Mouse (Mus musculus): ENCODE results near the gene Agfg1.

The Agfg1 gene

DNA sequence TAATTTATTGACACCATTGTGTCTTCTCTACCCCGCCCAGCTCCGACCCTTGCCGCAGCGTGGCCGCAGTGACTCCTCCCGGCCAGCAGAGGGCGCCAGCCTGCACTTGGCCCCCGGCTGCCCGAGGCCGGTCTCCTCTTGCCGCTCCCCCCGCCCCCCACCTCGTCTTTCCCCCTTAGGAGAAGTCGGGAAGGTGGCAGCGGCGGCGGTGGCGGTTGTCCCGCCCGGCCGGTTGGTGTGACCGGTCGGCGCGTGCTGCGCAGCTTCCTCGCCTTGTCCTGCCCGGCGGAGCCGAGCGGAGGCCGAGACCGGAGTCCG lies at the start of gene Agfg1:
TSS of gene Agfg1 (plus strand) at position 188 of the 318 bp plus-strand sequence.
- WGBS, result under 1% methylated on average over 34 of the region's 34 CpGs

DNA sequence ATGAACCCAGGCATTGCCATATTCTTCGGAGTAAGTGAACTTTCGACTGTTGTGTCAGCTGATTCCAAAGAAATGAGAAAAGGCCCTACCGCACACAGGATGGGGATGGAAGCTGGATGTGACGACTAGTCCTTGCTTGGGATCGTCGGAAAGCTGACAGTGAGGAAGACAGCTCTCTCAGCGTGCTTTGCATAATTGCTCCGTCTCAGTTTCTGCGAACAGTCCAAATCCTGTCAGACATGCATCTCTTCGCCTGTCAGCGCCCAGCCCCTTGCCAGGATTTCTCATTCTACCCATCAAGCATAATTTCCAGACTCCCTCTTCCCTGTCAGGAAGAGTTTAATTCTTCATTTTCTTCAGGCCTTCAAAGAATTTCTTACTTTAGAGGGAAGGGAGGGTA lies 48.2 kb upstream of the Agfg1 start:
- WGBS, result 85% methylated on average over 11 of the region's 11 CpGs

- WGBS, result 94% methylated on average over 6 of the region's 6 CpGs
Observed at GRCm38 (mm10) chr1:82792238-82792637, 47.0 kb upstream of the Agfg1 start.

DNA sequence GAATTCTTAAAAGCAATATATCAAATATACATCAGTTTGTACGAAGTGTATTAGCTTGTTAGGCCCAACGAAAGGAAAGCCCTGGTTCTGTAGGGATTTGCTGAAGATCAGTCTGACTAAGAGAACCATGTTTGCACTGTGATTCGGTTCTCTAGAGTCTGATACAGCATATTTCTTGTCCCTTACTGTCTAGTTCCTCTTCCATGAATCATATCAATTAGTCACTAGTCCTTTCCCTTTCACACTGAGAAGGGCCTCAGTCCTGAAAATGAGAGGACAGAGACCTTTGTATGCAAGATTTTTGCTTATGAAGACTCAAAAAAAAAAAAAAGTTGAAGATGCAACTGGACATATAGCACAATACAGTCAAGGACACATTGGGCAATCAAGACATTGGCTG lies 46.2 kb upstream of the Agfg1 start:
- WGBS, result 86% methylated on average over 3 of the region's 3 CpGs

DNA sequence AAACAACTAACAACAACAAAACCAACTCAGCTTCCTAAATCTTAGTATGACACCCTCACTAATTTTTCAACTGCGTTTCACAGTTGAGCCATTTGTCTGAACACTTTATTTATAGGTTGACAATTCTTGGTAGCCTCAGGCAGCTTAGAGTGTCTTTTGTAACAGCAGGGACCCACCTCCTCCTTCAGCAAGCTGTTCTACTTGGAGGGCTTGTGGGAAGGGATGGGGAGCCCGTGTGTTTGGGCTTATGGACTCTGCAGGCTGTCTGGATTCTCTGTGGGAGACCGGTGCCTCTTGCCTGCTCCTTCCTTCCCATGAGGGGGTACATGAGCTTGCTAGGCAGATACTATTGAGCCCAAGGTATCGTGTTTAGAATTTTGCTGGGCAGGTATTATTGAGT lies 45.3 kb upstream of the Agfg1 start:
- WGBS, result 38% methylated on average over 4 of the region's 4 CpGs

GRCm38 (mm10) chr1:82795211-82795610 lies 44.1 kb upstream of the Agfg1 start:
- 83% methylated on average over 2 of the region's 2 CpGs for WGBS

GRCm38 (mm10) chr1:82795702-82796443 lies 43.4 kb upstream of the Agfg1 start:
- 51% methylated on average over 18 of the region's 18 CpGs for WGBS

DNA sequence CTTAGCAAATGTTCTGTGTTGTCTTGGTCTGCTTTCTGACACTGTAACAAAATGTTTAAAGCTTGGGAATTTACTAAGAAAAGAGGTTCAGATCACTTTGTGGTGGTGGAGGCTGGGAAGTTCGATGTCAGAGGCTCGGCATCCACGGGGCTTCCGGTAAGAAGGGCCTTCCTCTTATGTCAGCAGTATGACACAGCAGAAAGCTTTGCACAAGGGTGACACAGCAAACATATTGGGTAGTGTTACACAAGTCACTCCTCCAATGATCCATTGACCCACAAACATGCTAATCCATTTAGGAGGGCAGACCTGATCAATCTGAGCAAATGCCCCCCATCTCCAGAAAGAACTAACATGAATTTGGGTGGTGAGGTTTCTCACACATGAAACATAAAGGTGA lies 42.2 kb upstream of the Agfg1 start:
- WGBS, result 90% methylated on average over 4 of the region's 4 CpGs

DNA sequence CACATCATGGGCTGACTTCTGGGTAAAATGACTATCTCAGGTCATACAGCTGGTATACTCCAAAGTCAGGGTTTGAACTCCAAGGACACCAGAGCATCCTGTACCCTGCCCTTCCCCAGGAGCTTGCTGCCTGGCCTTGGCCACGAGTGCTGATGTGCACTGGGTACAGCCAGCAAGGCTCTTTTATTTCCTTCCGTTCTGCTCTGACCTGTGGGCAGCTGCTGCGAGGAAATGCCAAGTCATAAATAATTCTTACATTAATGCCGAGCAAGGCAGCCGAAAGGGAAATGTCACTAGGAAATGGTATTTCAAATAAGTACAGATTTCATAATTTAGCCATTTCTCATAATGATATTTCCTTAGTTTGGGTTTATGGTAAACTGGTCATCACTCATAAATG lies 41.0 kb upstream of the Agfg1 start:
- WGBS, result 65% methylated on average over 5 of the region's 5 CpGs

GRCm38 (mm10) chr1:82798922-82799321 lies 40.4 kb upstream of the Agfg1 start:
- 90% methylated on average over 4 of the region's 4 CpGs for WGBS

DNA sequence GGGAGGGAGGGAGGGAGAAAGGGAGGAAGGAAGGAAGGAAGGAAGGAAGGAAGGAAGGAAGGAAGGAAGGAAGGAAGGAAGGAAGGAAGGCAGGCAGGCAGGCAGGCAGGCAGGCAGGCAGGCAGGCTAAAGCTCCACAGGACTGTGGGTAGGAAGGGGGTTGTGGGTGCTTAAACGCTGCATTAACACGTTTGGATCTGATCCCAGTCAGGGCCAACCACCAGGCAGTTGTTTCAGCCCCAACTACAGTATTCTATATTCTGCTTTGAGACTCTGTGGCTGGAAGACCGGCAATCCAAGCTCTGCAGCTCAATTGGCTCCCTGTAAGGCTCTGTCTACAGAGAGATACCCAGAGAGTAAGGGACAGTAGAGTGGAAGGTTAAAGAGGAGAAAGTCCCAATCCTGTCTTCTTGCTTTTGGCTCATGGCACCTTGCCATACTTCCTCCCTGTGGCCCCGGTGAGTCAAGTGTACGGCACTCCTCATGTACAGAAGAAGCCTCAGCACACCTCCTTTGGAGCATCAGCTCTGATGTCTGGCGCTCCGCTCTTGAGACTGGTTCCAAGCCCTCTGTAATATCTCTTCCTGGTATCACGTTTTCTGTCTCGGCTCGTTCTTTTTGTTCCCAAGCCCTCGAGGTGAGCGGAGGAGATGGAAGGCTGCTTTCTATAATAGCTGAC lies 38.0 kb upstream of the Agfg1 start:
- 50% methylated on average over 12 of the region's 12 CpGs for WGBS

DNA sequence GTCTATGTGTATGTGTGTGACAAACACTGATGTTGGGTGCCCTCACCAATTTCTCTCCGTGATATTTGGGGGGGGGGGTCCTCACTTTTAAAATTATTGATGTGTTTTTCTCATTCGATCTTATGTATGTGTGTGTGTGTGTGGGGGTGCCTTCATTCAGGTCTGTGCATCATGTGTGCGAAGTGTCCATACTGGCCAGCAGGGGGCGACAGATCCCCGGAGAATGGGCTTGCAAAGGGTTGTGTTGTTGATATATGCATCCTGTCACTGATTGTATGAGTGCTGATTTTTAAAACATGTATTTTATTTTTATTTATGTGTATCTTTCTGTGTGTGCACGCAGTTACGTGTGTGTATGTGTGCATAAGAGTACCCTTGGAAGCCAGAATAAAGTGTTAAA lies 35.7 kb upstream of the Agfg1 start:
- WGBS, result 77% methylated on average over 7 of the region's 7 CpGs

DNA sequence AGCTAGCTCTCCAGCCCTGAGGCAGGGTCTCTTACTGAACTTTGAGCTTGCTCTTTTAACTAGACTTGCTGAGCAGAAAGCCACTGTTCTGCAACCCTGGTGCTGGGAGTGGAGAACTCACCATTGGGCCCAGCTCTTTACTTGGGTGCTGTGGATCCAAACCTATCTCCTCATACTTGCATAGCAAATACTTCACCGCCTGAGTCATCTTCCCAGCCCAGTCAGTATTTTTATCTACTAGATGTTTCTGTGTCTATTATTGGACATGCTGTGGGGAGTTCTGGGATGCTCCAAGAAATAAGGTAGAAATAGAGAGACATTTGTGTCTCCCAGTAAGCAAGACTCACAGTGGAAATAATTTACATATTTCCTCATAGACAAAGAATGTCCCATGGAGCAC lies 35.2 kb upstream of the Agfg1 start:
- WGBS, result 56% methylated on average over 1 of the region's 1 CpGs

- 57% methylated on average over 8 of the region's 8 CpGs for WGBS
Observed at GRCm38 (mm10) chr1:82806391-82806790, 32.9 kb upstream of the Agfg1 start.

GRCm38 (mm10) chr1:82807206-82807605 lies 32.1 kb upstream of the Agfg1 start:
- 77% methylated on average over 7 of the region's 7 CpGs for WGBS

DNA sequence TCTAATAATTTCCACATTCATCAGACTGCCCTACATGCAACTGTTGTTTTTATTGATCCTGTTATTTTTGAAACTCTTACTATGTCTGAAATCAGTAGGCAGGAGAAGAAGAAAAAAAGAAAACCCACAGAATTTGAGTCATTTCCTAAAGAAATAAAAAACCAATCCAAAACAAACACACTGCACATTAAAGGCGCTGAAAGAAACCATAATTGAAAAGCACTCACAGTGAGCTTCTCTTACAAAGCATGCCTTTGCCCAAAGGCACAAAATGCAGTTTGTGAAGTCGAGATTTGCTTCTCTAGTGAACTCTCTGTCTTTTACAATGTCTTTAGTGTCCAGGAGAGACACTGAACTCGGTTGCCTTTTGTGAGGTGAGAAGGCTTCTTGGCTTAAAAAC lies 30.7 kb upstream of the Agfg1 start:
- WGBS, result 58% methylated on average over 3 of the region's 3 CpGs

GRCm38 (mm10) chr1:82811766-82812165 lies 27.5 kb upstream of the Agfg1 start:
- 79% methylated on average over 1 of the region's 1 CpGs for WGBS

DNA sequence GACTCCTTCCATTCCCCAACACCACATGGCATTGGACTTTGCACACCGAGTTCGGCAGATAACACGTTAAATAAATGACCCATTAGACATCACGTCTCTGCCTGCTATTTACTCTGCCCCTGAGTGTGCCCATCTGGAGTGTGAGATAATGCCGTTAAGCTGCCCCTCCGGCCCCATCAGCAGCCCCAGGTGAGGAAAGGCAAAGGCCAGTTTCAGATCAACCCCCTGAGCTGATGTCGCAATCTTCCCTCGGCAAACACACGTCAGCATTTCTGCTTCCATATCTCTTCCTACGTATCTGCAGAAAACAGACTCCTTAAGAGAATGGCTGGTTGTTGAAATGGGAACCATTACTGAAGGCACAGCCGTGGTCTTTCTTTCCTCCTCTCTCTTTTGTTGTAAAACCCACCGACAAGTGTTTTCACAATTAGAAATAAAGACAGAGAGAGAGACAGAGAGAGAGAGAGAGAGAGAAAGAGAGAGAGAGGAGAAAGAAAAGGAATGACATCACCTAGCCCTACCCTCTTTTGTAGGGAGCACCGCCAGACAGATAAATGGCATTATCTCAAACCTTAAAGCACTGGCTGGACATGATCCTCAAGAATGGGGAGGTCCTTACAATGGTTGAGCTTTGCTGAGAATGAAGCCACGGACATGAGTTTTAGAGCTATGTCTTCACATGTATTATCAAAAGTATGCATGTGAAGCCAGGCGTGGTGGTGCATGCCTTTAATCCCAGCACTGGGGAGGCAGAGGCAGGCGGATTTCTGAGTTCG lies 23.2 kb upstream of the Agfg1 start:
- WGBS, result 81% methylated on average over 17 of the region's 17 CpGs

GRCm38 (mm10) chr1:82819366-82819765 lies 19.9 kb upstream of the Agfg1 start:
- WGBS, result 72% methylated on average over 10 of the region's 10 CpGs

GRCm38 (mm10) chr1:82820179-82820578 lies 19.1 kb upstream of the Agfg1 start:
- 68% methylated on average over 15 of the region's 15 CpGs for WGBS

GRCm38 (mm10) chr1:82820626-82821186 lies 18.6 kb upstream of the Agfg1 start:
- WGBS, result 88% methylated on average over 3 of the region's 3 CpGs

- WGBS, result 92% methylated on average over 3 of the region's 3 CpGs
Observed at GRCm38 (mm10) chr1:82821846-82822245, 17.4 kb upstream of the Agfg1 start.

DNA sequence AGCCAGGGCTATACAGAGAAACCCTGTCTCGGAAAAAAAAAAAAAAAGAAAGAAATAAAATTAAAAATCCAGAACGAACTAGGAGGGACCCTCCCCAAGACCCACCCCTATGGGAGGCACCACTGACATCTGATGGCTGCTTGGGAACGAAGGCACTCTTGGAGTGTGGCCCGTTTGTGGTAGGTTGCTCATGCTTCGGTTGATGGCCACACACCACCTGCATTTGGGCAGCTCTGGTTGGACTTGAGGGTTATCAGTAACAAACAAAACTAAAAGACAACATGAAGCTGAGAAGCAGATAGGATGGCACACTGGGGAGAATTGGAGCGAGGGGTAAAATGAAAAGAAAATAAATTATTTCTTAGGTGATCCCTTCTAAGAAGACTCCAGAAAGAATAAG lies 15.1 kb upstream of the Agfg1 start:
- WGBS, result 88% methylated on average over 6 of the region's 6 CpGs
